Mouse (Mus musculus) lung, embryonic 14.5 days (tissue): ENCODE results near the gene Hist1h3i. TPM values are rescaled to one million over a fixed set of nuclear protein-coding genes. Genes with fewer than 3 reads are reported as not detected.
"Not testable (repeated sequence)": the region's sequence is repeated elsewhere in the genome, so short reads cannot be mapped to it uniquely, and the experiment has no call there.

Source experiments
- ATAC-seq: fragments of 200-750 bp; cut with Nextera tagmentation; 2 replicates; pipeline ENCODE4 v1.8.0; 2017; ENCODE audit warnings: mild to moderate bottlenecking, moderate TSS enrichment, moderate library complexity; ENCODE audit not compliant: insufficient read depth
- DNase-seq: peaks from one replicate; pipeline ENCODE4 v3.0.0-alpha.2; 2015
- H3K27ac ChIP-seq: fragments of 300-500 bp; sonication (generic); 2 replicates; pipeline ENCODE4 v1.5.1; 2014; ENCODE audit warnings: low read depth, mild to moderate bottlenecking, moderate library complexity
- H3K27me3 ChIP-seq: fragments of 300-500 bp; sonication (generic); 2 replicates; pipeline ENCODE4 v1.6.1; 2014; ENCODE audit warnings: low read length, control low read depth; ENCODE audit not compliant: insufficient read depth
- H3K36me3 ChIP-seq: fragments of 300-500 bp; sonication (generic); 2 replicates; pipeline ENCODE4 v1.6.1; 2014; ENCODE audit warnings: control low read depth; ENCODE audit not compliant: insufficient read depth
- H3K4me1 ChIP-seq: fragments of 300-500 bp; sonication (generic); 2 replicates; pipeline ENCODE4 v1.6.1; 2014; ENCODE audit warnings: antibody characterized with exemption, control low read depth; ENCODE audit not compliant: insufficient read depth
- H3K4me2 ChIP-seq: fragments of 300-500 bp; sonication (generic); 2 replicates; pipeline ENCODE4 v1.6.1; 2014; ENCODE audit warnings: mild to moderate bottlenecking
- H3K4me3 ChIP-seq: fragments of 300-500 bp; sonication (generic); 2 replicates; pipeline ENCODE4 v1.5.1; 2014; ENCODE audit warnings: low read depth, low read length
- H3K9ac ChIP-seq: fragments of 300-500 bp; sonication (generic); 2 replicates; pipeline ENCODE4 v1.6.1; 2014
- H3K9me3 ChIP-seq: fragments of 300-500 bp; sonication (generic); 2 replicates; pipeline ENCODE4 v1.6.1; 2016; ENCODE audit warnings: low read depth, low read length, control low read depth
- CTCF ChIP-seq: IDR thresholded peaks from 2 replicates; pipeline ENCODE4 v1.5.1; 2016; ENCODE audit warnings: antibody characterized with exemption, low read depth
- WGBS: fragments of 180-500 bp; shearing (Covaris S2); extraction: QIAGEN DNeasy Blood & Tissue Kit; methylation state at CpG from one replicate; pipeline ENCODE4 v1.1.7; 2014; 5-methylcytosine and 5-hydroxymethylcytosine counted together
- polyA plus RNA-seq: library from polyadenylated mRNA; unstranded; fragments of >200 nt; fragmentation: Nextera tagmentation; extraction: Ambion mirVana; gene quantifications from 2 replicates; pipeline ENCODE4 v1.2.1, GENCODE M21; 2014

Gene Hist1h3i
- polyA plus RNA-seq, 1 experiment from 2014 or later: 252 TPM

DNA sequence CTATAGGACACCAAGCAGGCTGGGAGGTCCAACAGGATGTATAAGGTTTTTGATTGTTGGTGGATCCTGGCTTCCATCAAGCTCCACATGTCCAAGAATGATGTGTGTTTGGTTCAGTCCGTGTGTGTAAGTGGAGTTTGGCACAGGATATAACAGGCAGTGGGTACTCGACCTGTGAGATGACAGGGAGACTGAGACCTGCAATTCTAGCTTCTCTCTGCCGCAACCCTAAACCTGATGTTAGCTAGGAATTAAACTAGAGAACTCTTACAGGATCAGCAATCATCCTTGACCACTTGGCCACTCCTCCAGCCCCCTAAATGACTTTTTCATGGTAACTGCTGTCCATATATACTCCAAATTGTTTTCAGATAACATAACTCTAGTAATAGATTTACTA, 30.8 kb downstream of the Hist1h3i start:
- H3K9ac ChIP-seq: peak overlapping the region; percentile 71

DNA sequence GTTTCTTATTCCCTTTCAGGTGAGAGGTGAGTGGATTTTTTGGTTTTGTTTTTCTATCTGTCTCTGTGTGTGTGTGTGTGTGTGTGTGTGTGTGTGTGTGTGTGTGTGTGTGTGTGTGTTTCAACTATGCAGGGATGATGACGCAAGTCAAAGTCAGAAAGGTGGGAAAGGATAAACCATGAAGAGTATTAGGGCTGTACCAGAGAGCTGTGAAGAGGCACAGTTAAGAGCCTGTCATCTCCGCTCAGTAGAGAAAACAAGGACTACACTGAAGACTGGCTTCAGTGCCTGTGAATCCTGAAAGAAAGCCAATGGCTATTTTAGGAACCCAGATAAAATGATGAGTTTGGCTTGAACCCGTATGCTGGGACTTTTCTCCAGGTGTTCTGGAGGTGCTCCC, 31.3 kb downstream of the Hist1h3i start:
- Histone ChIP-seq H3K9me3 (no peaks in the 10 kb centered on the region), H3K4me2 (peak overlapping the region; percentile 75), H3K9ac (peak overlapping the region; percentile 71), H3K27me3 (no peaks in the 10 kb centered on the region), H3K27ac (peak overlapping the region; percentile 98), H3K36me3 (no peaks in the 10 kb centered on the region), H3K4me1 (no peaks in the 10 kb centered on the region), H3K4me3 (peak overlapping the region; percentile 46; the same call in 1 of the 2 replicates)
- TF ChIP-seq CTCF: no peak
- 54% methylated on average over 3 of the region's 3 CpGs for WGBS
- DNase-seq: peak; percentile 15
- no peak for ATAC-seq

More for the DNA sequence above, 30.8 kb downstream of the Hist1h3i start:
- Histone ChIP-seq H3K9me3 (no peaks in the 10 kb centered on the region), H3K36me3 (no peaks in the 10 kb centered on the region), H3K4me1 (no peaks in the 10 kb centered on the region), H3K4me2 (peak overlapping the region; percentile 75), H3K27me3 (no peaks in the 10 kb centered on the region), H3K4me3 (peak overlapping the region; percentile 46), H3K27ac (peak overlapping the region; percentile 98)
- DNase-seq (peak; percentile 42), ATAC-seq (no peak)
- no peak for TF ChIP-seq CTCF
- 32% methylated on average over 3 of the region's 3 CpGs for WGBS

DNA sequence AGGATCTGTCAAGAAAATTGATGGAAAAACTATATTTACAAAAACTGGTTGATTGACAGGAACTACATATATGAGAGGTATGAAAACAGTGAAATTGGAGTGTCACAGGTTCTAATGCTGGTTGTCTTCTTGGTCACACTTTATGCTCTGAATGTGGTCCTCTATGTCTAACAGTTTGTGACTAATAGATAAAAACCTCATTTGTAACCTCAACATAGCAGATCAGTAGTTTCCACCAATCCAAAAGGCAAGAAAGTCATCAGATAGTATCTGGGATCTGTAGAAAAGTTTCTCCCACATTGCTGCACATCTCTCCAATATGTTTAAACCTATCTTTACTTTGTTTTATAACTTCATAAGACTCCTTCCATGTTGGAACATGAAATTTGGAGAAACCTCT, 31.8 kb downstream of the Hist1h3i start:
- Histone ChIP-seq H3K36me3 (no peaks in the 10 kb centered on the region), H3K27me3 (no peaks in the 10 kb centered on the region), H3K9ac (no peak overlapping the region), H3K4me1 (no peaks in the 10 kb centered on the region), H3K4me3 (0 out of 2 replicates have a peak overlapping the region, but pooled peaks have one; percentile 46), H3K27ac (peak overlapping the region; percentile 98), H3K9me3 (no peaks in the 10 kb centered on the region), H3K4me2 (peak overlapping the region; percentile 75)
- TF ChIP-seq CTCF: no peak
- no peak for ATAC-seq
- peak; percentile 9 for DNase-seq

DNA sequence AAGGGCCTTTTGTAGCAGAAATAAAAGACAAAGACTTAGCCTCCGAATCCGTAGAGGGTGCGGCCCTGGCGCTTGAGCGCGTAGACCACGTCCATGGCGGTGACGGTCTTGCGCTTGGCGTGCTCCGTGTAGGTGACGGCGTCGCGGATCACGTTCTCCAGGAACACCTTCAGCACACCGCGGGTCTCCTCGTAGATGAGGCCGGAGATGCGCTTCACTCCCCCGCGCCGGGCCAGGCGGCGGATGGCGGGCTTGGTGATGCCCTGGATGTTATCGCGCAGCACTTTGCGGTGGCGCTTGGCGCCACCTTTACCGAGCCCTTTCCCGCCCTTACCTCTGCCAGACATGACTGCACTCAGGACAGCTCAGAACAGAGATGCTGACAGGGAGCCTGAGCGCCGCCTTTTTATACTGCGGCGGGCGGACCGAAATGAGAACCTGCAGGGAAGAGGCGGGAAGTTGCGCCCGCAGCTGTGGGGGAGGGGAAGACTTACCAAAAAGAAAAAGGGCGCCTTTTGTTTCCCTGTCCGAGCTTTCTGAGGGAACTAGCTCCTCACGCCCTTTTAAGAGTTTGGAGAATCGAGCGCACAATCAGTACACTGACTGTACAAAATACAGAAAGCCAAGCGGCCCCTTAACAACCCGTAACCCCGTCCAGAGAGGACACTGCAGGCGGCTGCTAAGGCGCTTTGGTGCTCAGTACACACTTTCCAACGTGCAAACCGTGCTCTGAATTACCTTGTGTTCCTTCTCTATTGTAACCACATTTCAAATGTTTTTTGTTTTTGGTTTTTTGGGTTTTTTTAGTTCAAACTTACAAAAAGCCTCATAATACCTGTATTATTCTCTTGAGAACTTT, 32.8 kb downstream of the Hist1h3i start, which contains the start of gene Hist1h4k:
Gene Hist1h4k (minus strand): TSS at position 347 of the 859 bp plus-strand sequence.
- DNase-seq (peak; percentile 98), ATAC-seq (peak; percentile 85)
- peak within 1 kb of the TSS; percentile 82 for H3K9ac ChIP-seq
- H3K4me3 ChIP-seq: peak within 1 kb of the TSS; percentile 57
- peak within 1 kb of the TSS; percentile 84 for H3K4me2 ChIP-seq
- H3K4me1 ChIP-seq, H3K9me3 ChIP-seq, H3K27me3 ChIP-seq, H3K36me3 ChIP-seq: not testable (repeated sequence)
- H3K27ac ChIP-seq: peak within 1 kb of the TSS; percentile 98
- WGBS: under 1% methylated on average over 42 of the region's 56 CpGs

DNA sequence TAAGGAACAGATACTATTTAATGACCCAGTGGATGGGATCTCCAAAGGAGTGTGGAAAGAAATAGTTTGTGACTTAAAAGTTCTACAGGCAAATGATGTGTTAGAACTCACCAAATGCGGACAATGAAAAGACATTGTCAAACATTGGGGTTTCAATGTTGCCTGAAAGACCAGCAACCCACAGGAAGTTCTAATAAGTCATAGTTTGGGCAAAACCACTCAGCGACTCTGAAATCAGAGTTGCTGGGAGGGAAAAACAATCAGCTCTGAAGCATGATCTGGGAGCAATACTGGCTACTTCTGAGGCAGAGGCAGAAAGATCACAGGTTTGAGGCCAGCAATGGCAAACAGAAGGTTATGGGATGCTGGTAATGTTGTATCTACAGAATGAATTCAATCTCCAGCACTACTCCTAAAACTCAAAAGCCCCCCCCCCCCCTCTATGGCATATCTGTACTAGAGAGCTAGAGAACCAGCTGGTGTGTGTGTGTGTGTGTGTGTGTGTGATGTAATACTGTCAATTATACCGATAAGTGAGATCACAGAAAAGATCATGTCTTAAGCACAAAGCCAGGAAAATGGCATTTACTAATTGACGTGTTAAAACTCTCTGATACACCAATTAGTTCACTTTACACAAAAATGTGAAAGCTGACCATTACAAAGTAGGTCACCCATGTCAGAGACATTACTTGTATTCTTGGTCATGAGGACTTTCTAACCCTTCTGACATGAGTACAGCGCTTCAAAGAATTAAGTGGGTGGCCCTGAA, 33.6 kb downstream of the Hist1h3i start:
- H3K36me3 ChIP-seq: no peaks in the 10 kb centered on the region
- 2% methylated on average over 5 of the region's 5 CpGs for WGBS
- no peaks in the 10 kb centered on the region for H3K27me3 ChIP-seq
- DNase-seq (peak; percentile 68), ATAC-seq (no peak)
- H3K9ac ChIP-seq: peak overlapping the region; percentile 82
- H3K4me1 ChIP-seq: no peaks in the 10 kb centered on the region
- peak overlapping the region; percentile 97 for H3K27ac ChIP-seq
- TF ChIP-seq CTCF: no peak
- no peaks in the 10 kb centered on the region for H3K9me3 ChIP-seq
- peak overlapping the region; percentile 84 for H3K4me2 ChIP-seq
- peak overlapping the region; percentile 57 for H3K4me3 ChIP-seq

DNA sequence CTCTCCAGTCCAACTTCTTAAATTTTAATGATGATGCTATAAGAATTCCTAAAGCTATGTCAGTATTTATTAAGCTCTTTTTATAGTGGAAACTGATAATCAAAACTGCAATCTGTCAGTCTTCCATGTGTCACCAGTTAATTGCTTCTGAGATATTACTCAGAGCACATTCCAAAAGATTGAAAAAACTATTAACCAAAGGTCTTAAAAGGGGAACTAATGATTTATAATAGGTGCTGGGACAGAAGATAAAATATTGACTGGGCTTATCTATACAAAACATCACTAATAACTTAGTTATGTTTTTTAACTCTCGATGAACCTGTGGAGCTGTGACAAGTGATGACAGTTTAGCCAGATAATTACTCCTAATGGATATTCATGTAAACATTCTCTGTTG, 38.2 kb downstream of the Hist1h3i start:
- DNase-seq (no peak), ATAC-seq (no peak)
- H3K27me3 ChIP-seq: no peaks in the 10 kb centered on the region
- whole genome bisulfite sequencing: 42% methylated on average over 1 of the region's 1 CpGs
- no peaks in the 10 kb centered on the region for H3K9me3 ChIP-seq
- no peaks in the 10 kb centered on the region for H3K4me1 ChIP-seq
- H3K27ac ChIP-seq: no peak overlapping the region
- no peak for TF ChIP-seq CTCF
- H3K4me2 ChIP-seq: no peak overlapping the region
- no peaks in the 10 kb centered on the region for H3K36me3 ChIP-seq
- no peak overlapping the region for H3K9ac ChIP-seq
- H3K4me3 ChIP-seq: no peak overlapping the region

DNA sequence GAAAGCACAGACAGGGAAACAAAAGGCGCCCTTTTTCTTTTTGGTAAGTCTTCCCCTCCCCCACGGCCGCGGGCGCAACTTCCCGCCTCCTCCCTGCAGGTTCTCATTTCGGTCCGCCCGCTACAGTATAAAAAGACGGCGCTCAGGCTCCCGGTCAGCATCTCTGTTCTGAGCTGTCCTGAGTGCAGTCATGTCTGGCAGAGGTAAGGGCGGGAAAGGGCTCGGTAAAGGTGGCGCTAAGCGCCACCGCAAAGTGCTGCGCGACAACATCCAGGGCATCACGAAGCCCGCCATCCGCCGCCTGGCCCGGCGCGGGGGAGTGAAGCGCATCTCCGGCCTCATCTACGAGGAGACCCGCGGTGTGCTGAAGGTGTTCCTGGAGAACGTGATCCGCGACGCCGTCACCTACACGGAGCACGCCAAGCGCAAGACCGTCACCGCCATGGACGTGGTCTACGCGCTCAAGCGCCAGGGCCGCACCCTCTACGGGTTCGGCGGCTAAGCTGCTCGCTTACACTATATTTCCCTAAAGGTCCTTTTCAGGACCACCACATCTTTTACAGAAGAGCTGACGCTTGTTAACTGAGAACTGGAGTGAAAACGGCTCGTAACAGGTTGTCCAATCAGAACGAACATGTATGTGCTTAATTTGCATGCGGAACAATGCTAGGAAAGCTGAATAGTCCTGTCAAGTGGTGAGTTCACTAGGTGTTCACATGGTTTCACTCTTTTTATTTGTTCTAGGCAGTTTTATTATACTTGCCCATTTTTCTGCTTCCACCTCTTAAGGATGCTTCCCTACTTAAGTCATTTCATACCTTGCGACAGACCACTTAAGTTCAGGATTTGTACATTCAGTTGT, 48.0 kb downstream of the Hist1h3i start, which contains the start of gene Hist1h4j:
Gene Hist1h4j (plus strand): TSS at position 159 of the 862 bp plus-strand sequence.
- not testable (repeated sequence) for H3K9me3 ChIP-seq, H3K4me1 ChIP-seq, H3K36me3 ChIP-seq, H3K27me3 ChIP-seq
- peak within 1 kb of the TSS; percentile 52 for H3K4me3 ChIP-seq
- under 1% methylated on average over 43 of the region's 56 CpGs for whole genome bisulfite sequencing
- H3K27ac ChIP-seq: peak within 1 kb of the TSS; percentile 99
- ATAC-seq: peak; percentile 93
- H3K4me2 ChIP-seq: peak within 1 kb of the TSS; percentile 74
- peak; percentile 97 for DNase-seq
- peak within 1 kb of the TSS; percentile 77 for H3K9ac ChIP-seq
